Mouse (Mus musculus) ES-Bruce4 (cell line): ENCODE measurements around the gene Sp2. TPM values are rescaled to one million over a fixed set of nuclear protein-coding genes. Genes with fewer than 3 reads are reported as not detected.
A peak's percentile ranks its signal among the peaks of the same experiment; 100 is the strongest.

Experiments used
- H3K27ac ChIP-seq: 2 replicates; pipeline ENCODE4 v1.5.1; 2012; ENCODE audit warnings: low read length, inconsistent platforms; ENCODE audit not compliant: insufficient read depth
- H3K27me3 ChIP-seq: 2 replicates; pipeline ENCODE4 v1.6.1; 2012; ENCODE audit warnings: mild to moderate bottlenecking, low read length, inconsistent platforms; ENCODE audit not compliant: control insufficient read depth, poor library complexity, insufficient read depth, severe bottlenecking
- H3K36me3 ChIP-seq: 2 replicates; pipeline ENCODE4 v1.6.1; 2012; ENCODE audit warnings: inconsistent platforms, mild to moderate bottlenecking, low read length, moderate library complexity; ENCODE audit not compliant: control insufficient read depth, poor library complexity, insufficient read depth, severe bottlenecking
- H3K4me1 ChIP-seq: one replicate; pipeline ENCODE4 v1.8.1; 2011; ENCODE audit warnings: low read length; ENCODE audit not compliant: control insufficient read depth, insufficient read depth
- H3K4me3 ChIP-seq: 2 replicates; pipeline ENCODE4 v1.5.1; 2011; ENCODE audit warnings: low read depth, mild to moderate bottlenecking, low read length
- H3K9ac ChIP-seq: 2 replicates; pipeline ENCODE4 v1.6.1; 2012; ENCODE audit warnings: low read depth, mild to moderate bottlenecking, inconsistent platforms; ENCODE audit not compliant: poor library complexity, severe bottlenecking
- H3K9me3 ChIP-seq: replicated peaks from 2 replicates; pipeline ENCODE4 v1.6.1; 2012; ENCODE audit warnings: mild to moderate bottlenecking, low read length, inconsistent platforms; ENCODE audit not compliant: control insufficient read depth, poor library complexity, insufficient read depth, severe bottlenecking
- CTCF ChIP-seq: IDR thresholded peaks from one replicate; pipeline ENCODE4 v1.8.1; 2011; ENCODE audit warnings: low read depth, low read length
- EP300 ChIP-seq: IDR thresholded peaks from 2 replicates; pipeline ENCODE4 v1.6.1; 2011; ENCODE audit warnings: low read depth, low read length; ENCODE audit not compliant: insufficient read depth
- POLR2A ChIP-seq: IDR thresholded peaks from one replicate; pipeline ENCODE4 v1.8.1; 2011; ENCODE audit warnings: low read length; ENCODE audit not compliant: insufficient read depth
- polyA plus RNA-seq: library from polyadenylated mRNA; stranded (reverse); fragments of >200 nt; gene quantifications from 2 replicates; pipeline ENCODE4 v1.2.4, GENCODE M21; 2011; ENCODE audit warnings: low read depth; ENCODE audit not compliant: missing spikeins, insufficient read depth, insufficient read length

Gene Sp2
- polyA plus RNA-seq, 1 experiment, result 29.0 TPM

GRCm38 (mm10) chr11:97024977-97025376, 42.2 kb upstream of the Sp2 start:
- peak overlapping the region; percentile 94 for H3K9ac ChIP-seq
- no peaks in the 10 kb centered on the region for H3K9me3 ChIP-seq
- peaks cover 2% of the 10 kb centered on the region for H3K4me1 ChIP-seq
- no peaks in the 10 kb centered on the region for H3K36me3 ChIP-seq
- TF ChIP-seq POLR2A (no peak), CTCF (no peak), EP300 (no peak)
- H3K27me3 ChIP-seq, result no peaks in the 10 kb centered on the region
- H3K4me3 ChIP-seq, result peak overlapping the region; percentile 60
- peak overlapping the region; percentile 96 for H3K27ac ChIP-seq

- Histone ChIP-seq H3K27ac (peak overlapping the region; percentile 22; the same call in 1 of the 2 replicates), H3K9ac (peak overlapping the region; percentile 94), H3K9me3 (no peaks in the 10 kb centered on the region), H3K36me3 (no peaks in the 10 kb centered on the region), H3K4me1 (peaks cover 2% of the 10 kb centered on the region), H3K27me3 (no peaks in the 10 kb centered on the region), H3K4me3 (peak overlapping the region; percentile 67)
- TF ChIP-seq CTCF, result peak; percentile 83
- no peak for TF ChIP-seq EP300
These were observed 39.2 kb upstream of the Sp2 start for GRCm38 (mm10) chr11:97021873-97022484.

GRCm38 (mm10) chr11:97021121-97021765, 38.5 kb upstream of the Sp2 start:
- peaks cover 3% of the 10 kb centered on the region for H3K27me3 ChIP-seq
- TF ChIP-seq POLR2A, result no peak
- no peak for TF ChIP-seq EP300
- TF ChIP-seq CTCF, result no peak
- H3K4me1 ChIP-seq, result peaks cover 2% of the 10 kb centered on the region
- H3K9me3 ChIP-seq, result no peaks in the 10 kb centered on the region
- H3K36me3 ChIP-seq, result no peaks in the 10 kb centered on the region
- no peak overlapping the region for H3K27ac ChIP-seq
- peak overlapping the region; percentile 19; the same call in 1 of the 2 replicates for H3K9ac ChIP-seq
- H3K4me3 ChIP-seq, result peak overlapping the region; percentile 38

GRCm38 (mm10) chr11:97019345-97019708, 36.6 kb upstream of the Sp2 start:
- Histone ChIP-seq H3K4me3 (peak overlapping the region; percentile 73), H3K27ac (no peak overlapping the region), H3K9me3 (no peaks in the 10 kb centered on the region), H3K27me3 (peaks cover 3% of the 10 kb centered on the region), H3K4me1 (peaks cover 2% of the 10 kb centered on the region), H3K9ac (peak overlapping the region; percentile 90), H3K36me3 (no peaks in the 10 kb centered on the region)
- TF ChIP-seq EP300, result 0 out of 2 replicates have a peak, but pooled peaks have one; percentile 32
- TF ChIP-seq CTCF, result no peak

DNA sequence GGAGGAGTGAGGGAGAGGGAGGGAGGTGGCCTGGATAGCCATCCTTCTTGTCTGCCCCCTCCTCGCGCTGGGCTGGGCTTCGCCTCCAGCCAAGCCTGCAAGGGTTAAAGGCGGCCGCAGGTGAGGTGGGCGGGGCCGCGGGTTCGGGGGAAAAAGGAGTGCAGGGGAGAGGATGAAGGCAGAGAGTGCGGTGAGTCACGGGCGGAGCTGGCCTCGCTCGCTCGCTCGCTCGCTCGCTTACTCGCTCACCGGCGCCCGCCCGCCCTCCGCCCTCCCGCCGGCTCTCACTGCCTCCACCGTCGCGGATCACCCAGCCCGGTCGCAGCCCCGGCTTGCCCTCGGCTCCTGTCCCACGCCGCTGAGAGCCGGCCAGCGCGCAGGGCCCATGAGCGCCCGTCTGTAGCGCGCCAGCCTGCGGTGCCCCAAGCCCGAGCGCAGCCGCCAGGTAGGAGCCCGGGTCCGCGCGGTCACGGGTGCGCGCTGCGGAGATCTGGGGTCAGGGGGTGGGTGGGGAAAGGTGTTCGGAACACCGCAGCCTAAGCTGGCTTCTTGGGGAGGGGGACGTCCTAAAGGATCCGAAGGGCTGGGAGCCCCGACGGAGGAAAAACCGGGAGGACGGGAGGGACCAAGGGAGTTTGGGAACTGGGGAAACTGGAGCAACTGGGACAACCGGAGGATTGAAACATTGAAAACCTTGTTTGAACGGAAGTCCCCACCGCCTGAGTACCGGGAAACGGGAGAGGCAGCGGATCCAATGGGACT, 36.0 kb upstream of the Sp2 start:
- H3K9ac ChIP-seq, result peak overlapping the region; percentile 90
- no peak overlapping the region for H3K27ac ChIP-seq
- H3K36me3 ChIP-seq, result no peaks in the 10 kb centered on the region
- no peaks in the 10 kb centered on the region for H3K9me3 ChIP-seq
- TF ChIP-seq POLR2A (no peak), CTCF (no peak), EP300 (peak; percentile 26; the same call in 1 of the 2 replicates)
- peak overlapping the region; percentile 73 for H3K4me3 ChIP-seq
- no peaks in the 10 kb centered on the region for H3K4me1 ChIP-seq
- peaks cover 3% of the 10 kb centered on the region for H3K27me3 ChIP-seq
